Mouse (Mus musculus) heart, embryonic 11.5 days (tissue): ENCODE results near the gene Wdr37. TPM values are rescaled to one million over a fixed set of nuclear protein-coding genes. Genes with fewer than 3 reads are reported as not detected.
"Not testable (repeated sequence)": the region's sequence is repeated elsewhere in the genome, so short reads cannot be mapped to it uniquely, and the experiment has no call there.

Source experiments
- ATAC-seq: fragments of 200-750 bp; cut with Nextera tagmentation; replicated peaks from 2 replicates; pipeline ENCODE4 v1.8.0; 2017; ENCODE audit warnings: moderate library complexity; ENCODE audit not compliant: insufficient number of reproducible peaks, low FRiP score, low TSS enrichment
- H3K27ac ChIP-seq: fragments of 300-500 bp; sonication (generic); 2 replicates; pipeline ENCODE4 v1.5.1; 2014; ENCODE audit warnings: mild to moderate bottlenecking, low read depth, low read length
- H3K27me3 ChIP-seq: fragments of 300-500 bp; sonication (generic); 2 replicates; pipeline ENCODE4 v1.6.1; 2014; ENCODE audit warnings: mild to moderate bottlenecking, low read length, mixed read lengths; ENCODE audit not compliant: control insufficient read depth, insufficient read depth
- H3K36me3 ChIP-seq: fragments of 300-500 bp; sonication (generic); 2 replicates; pipeline ENCODE4 v1.6.1; 2014; ENCODE audit warnings: mild to moderate bottlenecking, low read length, moderate library complexity, mixed read lengths; ENCODE audit not compliant: control insufficient read depth, insufficient read depth
- H3K4me1 ChIP-seq: fragments of 300-500 bp; sonication (generic); 2 replicates; pipeline ENCODE4 v1.6.1; 2014; ENCODE audit warnings: low read length; ENCODE audit not compliant: control insufficient read depth, insufficient read depth
- H3K4me2 ChIP-seq: fragments of 300-500 bp; sonication (generic); 2 replicates; pipeline ENCODE4 v1.6.1; 2014; ENCODE audit warnings: mild to moderate bottlenecking, moderate library complexity
- H3K4me3 ChIP-seq: fragments of 300-500 bp; sonication (generic); 2 replicates; pipeline ENCODE4 v1.5.1; 2014; ENCODE audit warnings: low read depth, low read length
- H3K9ac ChIP-seq: fragments of 300-500 bp; sonication (generic); 2 replicates; pipeline ENCODE4 v1.6.1; 2014; ENCODE audit warnings: mild to moderate bottlenecking, low read depth, low read length, moderate library complexity
- H3K9me3 ChIP-seq: fragments of 300-500 bp; sonication (generic); replicated peaks from 2 replicates; pipeline ENCODE4 v1.6.1; 2016; ENCODE audit warnings: low read length; ENCODE audit not compliant: control insufficient read depth
- WGBS: fragments of 180-500 bp; shearing (Covaris S2); extraction: QIAGEN DNeasy Blood & Tissue Kit; methylation state at CpG from one replicate; pipeline ENCODE4 v1.1.7; 2014; ENCODE audit not compliant: insufficient replicate concordance; 5-methylcytosine and 5-hydroxymethylcytosine counted together
- polyA plus RNA-seq: library from polyadenylated mRNA; unstranded; fragments of >200 nt; fragmentation: Nextera tagmentation; extraction: Ambion mirVana; gene quantifications from 2 replicates; pipeline ENCODE4 v1.2.1, GENCODE M21; 2014

Gene Wdr37
- polyA plus RNA-seq = 19.6 and 25.5 TPM in 2 replicates

DNA sequence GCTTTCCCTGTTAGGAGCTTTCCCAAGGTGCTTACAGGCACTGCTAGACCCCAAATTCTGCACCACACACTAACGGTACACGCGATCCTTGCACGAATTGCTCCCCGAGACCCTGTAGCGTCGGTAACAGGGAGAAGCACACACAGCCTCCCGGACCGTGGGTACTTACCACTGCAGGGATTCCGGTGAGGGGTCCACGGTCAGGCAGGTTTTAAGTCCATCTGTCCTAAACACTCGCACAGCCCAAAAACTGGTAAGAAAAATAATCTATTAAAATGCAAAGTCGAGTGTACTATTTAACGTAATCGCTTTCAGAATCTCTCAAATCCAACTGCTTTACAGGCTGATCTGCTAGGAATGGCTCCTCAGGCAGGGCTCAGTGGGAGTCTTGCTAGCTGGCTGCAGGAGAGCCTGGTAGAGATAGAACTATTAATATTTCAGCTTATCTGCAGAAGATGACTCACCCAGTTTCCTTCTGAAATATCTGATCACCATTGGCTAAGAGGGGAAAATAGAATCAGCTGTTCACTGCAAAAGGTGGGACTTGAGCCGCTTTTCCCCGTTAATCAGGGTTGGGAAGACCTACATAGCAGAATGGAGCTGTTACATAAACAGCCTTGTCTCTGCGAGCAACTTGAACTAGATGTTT, at the start of gene Wdr37:
Gene Wdr37, minus strand, starts transcription at position 596 of the 649 bp plus-strand sequence.
- H3K9ac ChIP-seq = peak within 1 kb of the TSS; percentile 88

DNA sequence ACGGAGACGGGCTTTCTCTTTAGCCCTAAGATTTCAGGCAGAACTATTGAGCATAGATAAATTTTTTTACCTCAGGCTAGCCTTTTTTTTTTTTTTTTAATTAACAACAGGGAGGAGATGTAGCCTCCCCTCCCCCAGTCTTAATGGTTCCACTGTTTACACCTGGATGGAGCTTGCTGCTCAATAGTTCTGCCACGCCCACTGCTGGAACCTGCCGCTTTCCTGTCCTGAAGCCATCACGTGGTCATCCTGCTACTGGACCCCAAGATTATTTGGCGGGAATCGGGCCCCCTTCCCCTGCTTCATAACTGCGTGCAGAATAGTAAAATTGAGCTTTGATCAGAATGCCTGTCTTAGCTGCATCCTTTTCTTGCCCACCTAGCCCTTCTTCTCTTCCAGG, 42.2 kb upstream of the Wdr37 start:
- not testable (repeated sequence) for H3K27ac ChIP-seq, H3K9ac ChIP-seq, H3K4me2 ChIP-seq, H3K27me3 ChIP-seq, H3K36me3 ChIP-seq, H3K4me1 ChIP-seq, H3K9me3 ChIP-seq, H3K4me3 ChIP-seq, ATAC-seq
- WGBS = 82% methylated on average over 8 of the region's 8 CpGs

More for the DNA sequence above, at the start of gene Wdr37:
- 1% methylated on average over 18 of the region's 18 CpGs for WGBS
- Histone ChIP-seq H3K4me3 (peak within 1 kb of the TSS; percentile 91), H3K27ac (peak within 1 kb of the TSS; percentile 95), H3K36me3 (no peaks in the 10 kb centered on the region), H3K9me3 (no peaks in the 10 kb centered on the region), H3K4me2 (peak within 1 kb of the TSS; percentile 84), H3K4me1 (0 out of 2 replicates have a peak, but pooled peaks cover 8% of the 10 kb centered on the region), H3K27me3 (no peaks in the 10 kb centered on the region)
- peak; percentile 59 for ATAC-seq

DNA sequence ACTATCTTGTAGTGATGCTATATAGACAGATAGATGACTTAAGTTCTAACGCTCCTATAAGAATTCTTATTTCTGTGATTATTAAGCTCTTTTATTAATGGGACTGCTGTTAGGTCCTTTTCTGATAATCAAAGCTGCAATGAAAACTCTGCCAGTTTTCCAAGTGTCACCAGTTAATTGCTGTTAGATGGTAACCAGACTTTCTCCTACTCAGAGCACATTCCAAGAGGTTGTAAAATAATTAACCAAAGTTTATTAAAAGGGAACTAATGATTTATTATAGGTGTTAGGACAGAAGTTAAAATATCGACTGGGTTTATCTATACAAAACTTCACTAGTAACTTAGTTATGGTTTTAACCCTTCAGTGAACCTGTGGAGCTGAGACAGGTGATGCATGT, 34.3 kb upstream of the Wdr37 start:
- WGBS = 78% methylated on average over 2 of the region's 2 CpGs
- not testable (repeated sequence) for H3K27ac ChIP-seq, ATAC-seq

DNA sequence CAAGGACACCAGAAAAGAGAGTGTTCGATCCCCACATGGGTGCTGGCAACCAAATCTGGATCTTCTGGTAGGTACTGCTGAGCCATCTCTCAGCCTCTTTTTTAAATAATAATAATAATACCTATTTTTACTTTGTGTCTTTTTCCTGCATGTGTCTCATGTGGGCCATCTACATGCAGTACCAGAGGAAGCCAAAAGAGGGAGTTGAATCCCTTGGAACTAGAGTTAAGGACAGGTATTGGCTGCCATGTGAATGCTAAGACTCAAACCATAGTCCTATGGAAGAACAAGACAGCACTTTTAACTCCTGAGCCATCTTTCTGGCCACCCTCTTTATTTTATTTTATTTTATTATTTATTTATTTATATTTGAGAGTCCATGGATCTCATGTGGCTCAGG, 16.9 kb upstream of the Wdr37 start:
- no peak for ATAC-seq
- H3K9ac ChIP-seq = no peak overlapping the region
- H3K9me3 ChIP-seq = no peaks in the 10 kb centered on the region
- H3K4me1 ChIP-seq = no peaks in the 10 kb centered on the region
- 91% methylated on average over 1 of the region's 1 CpGs for WGBS
- H3K27me3 ChIP-seq = no peaks in the 10 kb centered on the region
- peaks cover 8% of the 10 kb centered on the region for H3K36me3 ChIP-seq
- no peak overlapping the region for H3K4me3 ChIP-seq
- no peak overlapping the region for H3K27ac ChIP-seq
- no peak overlapping the region for H3K4me2 ChIP-seq

More for the DNA sequence above, 34.3 kb upstream of the Wdr37 start:
- H3K36me3 ChIP-seq, H3K4me3 ChIP-seq, H3K9me3 ChIP-seq, H3K9ac ChIP-seq, H3K4me1 ChIP-seq, H3K4me2 ChIP-seq, H3K27me3 ChIP-seq: not testable (repeated sequence)

DNA sequence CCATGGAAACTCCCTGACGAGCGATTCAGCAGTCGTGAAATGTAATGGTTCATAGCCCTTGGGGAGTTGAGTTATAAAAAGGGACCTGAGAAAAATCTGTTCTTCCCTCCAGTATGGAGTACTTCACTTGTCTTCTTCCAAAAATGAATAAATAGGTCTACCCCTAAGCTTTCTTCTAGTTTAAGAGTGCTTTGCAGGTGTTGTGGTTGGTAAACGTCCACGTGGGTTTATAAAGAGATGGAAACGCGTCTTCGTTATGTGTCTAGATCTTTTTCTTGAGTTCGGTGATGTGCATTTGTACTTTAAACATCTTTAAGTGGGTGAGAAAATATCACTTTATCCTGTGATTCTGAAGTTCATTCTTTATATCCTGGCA, 14.5 kb upstream of the Wdr37 start:
- Histone ChIP-seq H3K4me1 (no peaks in the 10 kb centered on the region), H3K4me2 (peak overlapping the region; percentile 82), H3K4me3 (peak overlapping the region; percentile 89), H3K9ac (peak overlapping the region; percentile 84), H3K36me3 (peaks cover 8% of the 10 kb centered on the region), H3K9me3 (no peaks in the 10 kb centered on the region), H3K27me3 (no peaks in the 10 kb centered on the region), H3K27ac (peak overlapping the region; percentile 62)
- ATAC-seq = no peak
- WGBS = 9% methylated on average over 9 of the region's 9 CpGs

DNA sequence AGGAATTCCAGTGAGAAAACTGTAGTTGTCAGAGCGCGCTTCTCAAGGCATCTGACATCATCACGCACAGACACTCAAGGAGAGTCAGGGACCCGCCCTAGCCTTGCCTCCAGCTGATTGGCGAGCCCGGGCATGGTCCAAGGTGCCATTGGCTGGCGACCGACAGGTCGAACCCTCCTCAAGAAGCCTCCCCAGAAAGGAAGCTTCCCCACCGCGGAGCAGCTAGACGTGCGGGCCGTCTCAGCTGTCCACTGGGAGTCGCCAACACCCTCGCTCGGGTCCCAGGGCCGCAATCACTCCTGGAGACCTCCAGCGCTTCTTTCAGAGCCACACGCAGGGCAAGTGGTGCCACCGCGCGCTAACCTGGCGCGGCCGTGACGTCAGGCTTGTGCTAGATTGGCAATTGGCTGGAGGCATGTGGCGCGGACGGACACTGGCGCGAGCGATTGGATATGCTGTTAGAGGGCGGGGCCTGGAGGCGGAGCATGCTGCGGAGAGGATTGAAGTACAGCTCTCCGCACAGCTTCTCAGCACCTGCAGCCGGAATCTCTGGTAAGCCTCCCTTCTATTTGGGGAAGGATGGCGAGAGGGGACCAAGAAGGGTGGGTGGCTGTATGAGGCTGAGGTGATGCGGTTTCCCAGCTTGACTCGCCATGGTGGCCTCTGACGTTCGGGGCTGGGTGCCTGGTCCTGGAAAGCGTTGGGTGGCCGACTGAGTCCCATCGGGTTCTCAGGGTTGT, 13.9 kb upstream of the Wdr37 start, which contains the start of gene Idi1:
Gene Idi1, plus strand, starts transcription at position 57 of the 740 bp plus-strand sequence.
- Histone ChIP-seq H3K9ac (peak within 1 kb of the TSS; percentile 84), H3K27me3 (no peaks in the 10 kb centered on the region), H3K4me1 (no peaks in the 10 kb centered on the region), H3K4me3 (peak within 1 kb of the TSS; percentile 89), H3K4me2 (peak within 1 kb of the TSS; percentile 82), H3K9me3 (no peaks in the 10 kb centered on the region), H3K36me3 (peaks cover 8% of the 10 kb centered on the region), H3K27ac (peak within 1 kb of the TSS; percentile 96)
- peak; percentile 100 for ATAC-seq
- under 1% methylated on average over 46 of the region's 46 CpGs for WGBS

DNA sequence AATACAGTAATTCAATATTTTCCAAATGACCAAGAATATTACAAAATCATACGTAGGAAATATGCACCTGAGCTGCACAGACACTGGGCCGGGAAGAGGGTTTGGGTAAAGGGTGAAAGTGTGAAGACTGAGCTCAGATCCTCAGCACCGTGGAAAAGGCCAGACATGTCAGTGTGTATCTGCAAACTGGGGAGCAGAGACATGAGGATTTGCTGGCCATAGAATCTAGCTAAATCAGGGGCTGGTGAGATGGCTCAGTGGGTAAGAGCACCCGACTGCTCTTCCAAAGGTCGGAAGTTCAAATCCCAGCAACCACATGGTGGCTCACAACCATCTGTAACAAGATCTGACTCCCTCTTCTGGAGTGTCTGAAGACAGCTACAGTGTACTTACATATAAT, 12.2 kb upstream of the Wdr37 start:
- not testable (repeated sequence) for H3K4me1 ChIP-seq, H3K36me3 ChIP-seq, H3K9me3 ChIP-seq, ATAC-seq, H3K27me3 ChIP-seq, H3K9ac ChIP-seq, H3K4me2 ChIP-seq, H3K4me3 ChIP-seq, H3K27ac ChIP-seq
- 61% methylated on average over 5 of the region's 5 CpGs for WGBS

DNA sequence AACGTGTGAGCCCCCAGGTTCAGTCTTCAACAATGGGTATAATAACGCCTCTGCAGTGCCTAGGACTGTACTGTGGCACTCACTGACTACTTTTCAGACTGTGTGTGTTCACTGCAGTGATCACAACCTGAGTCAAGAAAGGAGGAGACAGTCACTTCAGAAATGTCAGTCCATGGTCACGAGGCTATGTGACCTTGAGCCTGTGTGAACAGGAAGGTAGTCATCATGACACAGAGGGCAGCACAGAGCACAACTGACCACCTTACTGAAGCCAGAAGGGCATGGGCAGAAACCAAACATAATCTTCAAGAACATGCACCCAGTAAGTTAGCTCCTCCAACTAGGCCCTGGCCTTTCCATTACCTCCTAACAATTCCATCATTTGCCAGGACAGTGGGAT, 9.9 kb upstream of the Wdr37 start:
- H3K9me3 ChIP-seq = no peaks in the 10 kb centered on the region
- ATAC-seq = no peak
- H3K4me3 ChIP-seq = no peak overlapping the region
- no peaks in the 10 kb centered on the region for H3K4me1 ChIP-seq
- no peak overlapping the region for H3K27ac ChIP-seq
- no peaks in the 10 kb centered on the region for H3K27me3 ChIP-seq
- H3K36me3 ChIP-seq = no peaks in the 10 kb centered on the region
- WGBS = 68% methylated on average over 3 of the region's 3 CpGs
- H3K9ac ChIP-seq = no peak overlapping the region
- no peak overlapping the region for H3K4me2 ChIP-seq
